Mouse (Mus musculus) heart, embryonic 16.5 days (tissue): Measurements from ENCODE around the gene Mrgpra6. TPM values are rescaled to one million over a fixed set of nuclear protein-coding genes. Genes with fewer than 3 reads are reported as not detected.

ENCODE experiments used
- ATAC-seq: fragments of 200-750 bp; cut with Nextera tagmentation; replicated peaks from 2 replicates; pipeline ENCODE4 v1.8.0; 2017; ENCODE audit warnings: moderate number of reproducible peaks; ENCODE audit not compliant: insufficient read depth, low FRiP score; ENCODE audit errors: extremely low read depth
- H3K27ac ChIP-seq: fragments of 300-500 bp; sonication (generic); 2 replicates; pipeline ENCODE4 v1.5.1; 2014; ENCODE audit warnings: mild to moderate bottlenecking, low read length, control low read depth, moderate library complexity
- H3K27me3 ChIP-seq: fragments of 300-500 bp; sonication (generic); 2 replicates; pipeline ENCODE4 v1.6.1; 2014; ENCODE audit warnings: low read length, mixed read lengths; ENCODE audit not compliant: control insufficient read depth, insufficient read depth
- H3K36me3 ChIP-seq: fragments of 300-500 bp; sonication (generic); 2 replicates; pipeline ENCODE4 v1.6.1; 2014; ENCODE audit not compliant: control insufficient read depth, insufficient read depth
- H3K4me1 ChIP-seq: fragments of 300-500 bp; sonication (generic); 2 replicates; pipeline ENCODE4 v1.6.1; 2014; ENCODE audit warnings: low read length, mixed read lengths; ENCODE audit not compliant: control insufficient read depth, insufficient read depth
- H3K4me2 ChIP-seq: fragments of 300-500 bp; sonication (generic); 2 replicates; pipeline ENCODE4 v1.6.1; 2014; ENCODE audit warnings: low read depth, mild to moderate bottlenecking, control low read depth, low read length
- H3K4me3 ChIP-seq: fragments of 300-500 bp; sonication (generic); 2 replicates; pipeline ENCODE4 v1.5.1; 2014; ENCODE audit warnings: mild to moderate bottlenecking, control low read depth, low read length
- H3K9ac ChIP-seq: fragments of 300-500 bp; sonication (generic); 2 replicates; pipeline ENCODE4 v1.6.1; 2014; ENCODE audit warnings: low read length, control low read depth
- H3K9me3 ChIP-seq: fragments of 300-500 bp; sonication (generic); replicated peaks from 2 replicates; pipeline ENCODE4 v1.6.1; 2016; ENCODE audit warnings: low read length; ENCODE audit not compliant: control insufficient read depth
- WGBS: fragments of 180-500 bp; shearing (Covaris S2); extraction: QIAGEN DNeasy Blood & Tissue Kit; methylation state at CpG from one replicate; pipeline ENCODE4 v1.1.7; 2014; 5-methylcytosine and 5-hydroxymethylcytosine counted together
- polyA plus RNA-seq: library from polyadenylated mRNA; unstranded; fragments of >200 nt; fragmentation: Nextera tagmentation; extraction: Ambion mirVana; gene quantifications from 2 replicates; pipeline ENCODE4 v1.2.1, GENCODE M21; 2015

The Mrgpra6 gene
- polyA plus RNA-seq, 1 experiment from 2014 or later = not detected

DNA sequence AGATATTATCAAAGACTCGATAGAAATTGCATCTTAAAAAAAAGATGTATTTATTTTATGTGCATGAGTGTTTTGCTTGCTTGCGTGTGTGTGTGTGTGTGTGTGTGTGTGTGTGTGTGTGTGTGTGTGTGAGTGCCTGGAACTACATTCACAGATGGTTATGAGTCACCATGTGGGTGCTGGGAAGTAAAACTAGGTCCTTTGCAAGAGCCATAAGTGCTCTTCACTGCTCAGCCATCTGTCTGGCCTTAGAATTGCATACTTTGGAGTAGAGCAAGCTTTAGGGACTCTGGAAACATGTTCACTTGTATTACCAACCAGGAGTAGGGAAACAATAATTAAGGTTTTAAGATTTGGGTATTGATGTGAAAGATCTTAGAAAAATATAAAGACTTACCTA, 48.9 kb downstream of the Mrgpra6 start:
- H3K4me2 ChIP-seq = no peak overlapping the region
- H3K4me3 ChIP-seq = no peak overlapping the region
- no peaks in the 10 kb centered on the region for H3K4me1 ChIP-seq
- no peak for ATAC-seq
- H3K36me3 ChIP-seq = no peaks in the 10 kb centered on the region
- no peaks in the 10 kb centered on the region for H3K9me3 ChIP-seq
- WGBS = 81% methylated on average over 2 of the region's 2 CpGs
- no peak overlapping the region for H3K27ac ChIP-seq
- H3K27me3 ChIP-seq = no peaks in the 10 kb centered on the region
- H3K9ac ChIP-seq = no peak overlapping the region

DNA sequence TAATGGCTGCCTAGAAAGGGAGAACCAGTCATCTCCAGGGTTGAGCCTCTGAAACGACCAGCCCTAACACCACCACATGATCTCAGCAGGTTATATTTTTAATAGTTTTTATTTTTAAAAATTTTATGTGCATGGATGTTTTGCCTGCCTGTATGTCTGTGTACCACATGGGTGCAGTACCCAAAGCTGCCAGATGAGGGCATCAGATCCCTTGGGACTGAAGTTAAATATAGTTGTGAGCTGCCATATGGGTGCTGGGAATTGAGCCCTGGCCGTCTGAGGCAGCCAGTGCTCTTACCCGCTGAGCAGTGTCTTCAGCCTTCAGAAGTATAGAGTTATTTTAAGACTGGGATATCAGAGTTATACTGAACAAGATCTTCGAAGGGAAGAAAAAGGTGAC, 49.3 kb downstream of the Mrgpra6 start:
- no peak overlapping the region for H3K4me3 ChIP-seq
- H3K4me1 ChIP-seq = no peaks in the 10 kb centered on the region
- no peak overlapping the region for H3K9ac ChIP-seq
- 85% methylated on average over 4 of the region's 4 CpGs for WGBS
- no peaks in the 10 kb centered on the region for H3K36me3 ChIP-seq
- ATAC-seq = no peak
- no peak overlapping the region for H3K27ac ChIP-seq
- no peaks in the 10 kb centered on the region for H3K9me3 ChIP-seq
- no peaks in the 10 kb centered on the region for H3K27me3 ChIP-seq
- H3K4me2 ChIP-seq = no peak overlapping the region

- no peak overlapping the region for H3K27ac ChIP-seq
- H3K9ac ChIP-seq = no peak overlapping the region
- no peak for ATAC-seq
- no peaks in the 10 kb centered on the region for H3K36me3 ChIP-seq
- no peaks in the 10 kb centered on the region for H3K27me3 ChIP-seq
- H3K9me3 ChIP-seq = no peaks in the 10 kb centered on the region
- H3K4me2 ChIP-seq = no peak overlapping the region
- no peaks in the 10 kb centered on the region for H3K4me1 ChIP-seq
- no peak overlapping the region for H3K4me3 ChIP-seq
- 14% methylated on average over 11 of the region's 11 CpGs for WGBS
Observed at GRCm38 (mm10) chr7:47150420-47151061, 54.2 kb downstream of the Mrgpra6 start.

- H3K4me3 ChIP-seq = no peak overlapping the region
- no peak for ATAC-seq
- H3K4me2 ChIP-seq = no peak overlapping the region
- H3K27me3 ChIP-seq = no peaks in the 10 kb centered on the region
- H3K9me3 ChIP-seq = no peaks in the 10 kb centered on the region
- no peaks in the 10 kb centered on the region for H3K36me3 ChIP-seq
- no peak overlapping the region for H3K9ac ChIP-seq
- 80% methylated on average over 7 of the region's 7 CpGs for WGBS
- H3K27ac ChIP-seq = no peak overlapping the region
- H3K4me1 ChIP-seq = no peaks in the 10 kb centered on the region
Observed at GRCm38 (mm10) chr7:47148298-47148697, 56.4 kb downstream of the Mrgpra6 start.

DNA sequence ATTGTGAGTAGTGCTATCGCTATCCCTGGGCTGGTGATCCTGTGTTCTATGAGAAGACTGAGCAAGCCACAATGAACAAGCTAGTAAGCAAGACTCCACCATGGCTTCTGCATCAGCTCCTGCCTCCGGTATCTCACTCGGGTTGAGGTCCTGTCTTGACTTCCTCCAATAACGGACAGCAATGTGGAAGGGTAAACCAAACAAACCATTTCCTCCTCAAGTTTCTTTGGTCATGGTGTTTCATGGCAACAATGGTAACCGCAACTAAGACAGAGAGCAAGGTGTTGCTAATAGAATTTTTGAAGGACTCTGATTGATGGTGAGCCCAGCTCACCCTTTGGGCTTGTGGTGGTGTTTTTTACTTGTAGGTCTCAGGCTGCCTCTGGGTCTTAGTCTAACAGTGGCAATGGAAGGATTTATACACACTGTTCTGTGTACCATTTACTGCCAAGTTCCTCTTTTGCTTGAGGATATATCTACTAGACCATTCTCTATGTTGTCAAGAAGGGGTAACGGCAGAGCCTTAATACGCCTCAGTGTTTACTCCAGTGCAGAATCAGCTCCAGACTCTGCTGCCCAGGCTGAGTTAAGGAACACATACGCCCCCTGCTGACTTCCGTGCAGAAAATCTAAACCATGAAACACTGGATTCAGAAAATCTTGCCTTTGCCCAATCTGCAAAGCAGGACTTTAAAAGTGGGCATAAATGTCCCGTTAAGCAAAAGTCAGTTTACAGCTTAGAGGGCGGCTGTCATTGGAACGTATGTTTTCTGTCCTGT, 58.5 kb downstream of the Mrgpra6 start:
- Histone ChIP-seq H3K27me3 (no peaks in the 10 kb centered on the region), H3K4me2 (no peak overlapping the region), H3K4me3 (no peak overlapping the region), H3K36me3 (no peaks in the 10 kb centered on the region), H3K9ac (no peak overlapping the region), H3K4me1 (no peaks in the 10 kb centered on the region), H3K9me3 (no peaks in the 10 kb centered on the region), H3K27ac (no peak overlapping the region)
- ATAC-seq = no peak
- 55% methylated on average over 12 of the region's 12 CpGs for WGBS

DNA sequence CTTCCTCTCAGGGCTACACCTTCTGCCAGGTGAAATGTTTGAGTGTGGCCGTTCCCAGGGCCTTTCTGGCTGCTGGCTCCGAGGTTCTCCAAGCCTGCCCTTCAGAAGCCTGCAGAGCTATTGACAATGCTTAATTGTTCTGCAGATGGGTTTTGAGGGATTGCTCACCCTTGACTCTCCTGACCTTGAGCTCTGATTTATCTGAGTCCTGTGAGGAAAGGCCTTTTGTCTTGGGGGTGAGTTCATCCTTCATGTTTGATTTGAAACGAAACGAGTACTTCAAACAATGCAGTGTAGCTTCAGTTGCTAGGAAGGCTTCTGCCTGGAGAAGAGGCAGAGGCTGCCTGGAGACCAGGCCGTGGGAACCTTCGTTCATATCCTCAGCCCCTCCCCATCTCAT, 60.4 kb downstream of the Mrgpra6 start:
- whole genome bisulfite sequencing = 32% methylated on average over 6 of the region's 6 CpGs
- H3K4me1 ChIP-seq = no peaks in the 10 kb centered on the region
- H3K27me3 ChIP-seq = no peaks in the 10 kb centered on the region
- no peaks in the 10 kb centered on the region for H3K9me3 ChIP-seq
- no peak overlapping the region for H3K4me3 ChIP-seq
- no peak overlapping the region for H3K4me2 ChIP-seq
- H3K36me3 ChIP-seq = no peaks in the 10 kb centered on the region
- H3K27ac ChIP-seq = no peak overlapping the region
- no peak for ATAC-seq
- no peak overlapping the region for H3K9ac ChIP-seq

DNA sequence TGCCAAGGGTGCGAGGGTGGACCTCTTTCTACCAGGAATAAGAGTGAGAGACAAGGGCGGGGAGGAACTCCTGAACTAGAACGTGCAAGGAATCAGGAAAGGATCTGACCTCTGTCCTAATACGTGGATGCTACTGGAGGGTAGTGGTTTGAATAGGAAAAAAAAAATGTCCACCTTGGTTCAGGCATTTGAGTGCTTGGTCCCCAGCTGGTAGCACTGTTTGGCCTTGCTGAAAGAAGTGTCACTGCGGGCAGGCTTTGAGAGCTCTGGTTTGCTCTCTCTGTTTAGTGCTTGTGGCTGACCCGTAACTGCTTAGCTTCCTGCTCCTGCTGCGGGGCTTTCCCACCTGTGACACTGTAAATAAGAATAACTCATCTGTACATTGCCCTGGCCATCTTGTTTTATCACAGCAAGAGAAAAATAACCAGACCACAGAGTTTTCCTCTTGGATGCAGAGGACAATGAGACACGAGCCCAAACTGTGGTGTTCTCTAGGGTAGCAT, 64.8 kb downstream of the Mrgpra6 start:
- Histone ChIP-seq H3K4me2 (no peak overlapping the region), H3K27ac (no peak overlapping the region), H3K9ac (no peak overlapping the region), H3K27me3 (peaks cover 8% of the 10 kb centered on the region), H3K36me3 (no peaks in the 10 kb centered on the region), H3K9me3 (no peaks in the 10 kb centered on the region), H3K4me1 (no peaks in the 10 kb centered on the region), H3K4me3 (no peak overlapping the region)
- no peak for ATAC-seq
- WGBS = 69% methylated on average over 8 of the region's 8 CpGs

Other genes starting within 250 kb of the Mrgpra6 start
- 7.9 and 8.4 TPM in 2 replicates for gene Uevld, start 246.4 kb downstream of the Mrgpra6 start, polyA plus RNA-seq
- gene Gm9999, start 221.3 kb downstream of the Mrgpra6 start, polyA plus RNA-seq = not detected in 2 replicates
- gene Spty2d1, start 196.5 kb downstream of the Mrgpra6 start, polyA plus RNA-seq = 13.1 and 15.0 TPM in 2 replicates
- 20.1 and 23.0 TPM in 2 replicates for gene Tmem86a, start 154.3 kb downstream of the Mrgpra6 start, polyA plus RNA-seq
- 0.29 and 0.51 TPM in 2 replicates for gene Ptpn5, start 71.2 kb downstream of the Mrgpra6 start, polyA plus RNA-seq
- gene Mrgpra9, start 47.9 kb upstream of the Mrgpra6 start, polyA plus RNA-seq = not detected in 2 replicates
- not detected in 2 replicates for gene Mrgpra1, start 149.3 kb upstream of the Mrgpra6 start, polyA plus RNA-seq
- not detected in 2 replicates for gene Mrgpra2a, start 247.2 kb upstream of the Mrgpra6 start, polyA plus RNA-seq